Mouse (Mus musculus): ENCODE measurements around the gene G6pc2.
A peak's percentile ranks its signal among the peaks of the same experiment; 100 is the strongest.

The G6pc2 gene

GRCm38 (mm10) chr2:69210773-69211172 is at the start of gene G6pc2:
Gene G6pc2 (plus strand): TSS chr2:69211073.
- no peak for DNase-seq

- DNase-seq: no peak
Measured at GRCm38 (mm10) chr2:69170395-69171077, 40.3 kb upstream of the G6pc2 start.

GRCm38 (mm10) chr2:69175296-69175695 is 35.6 kb upstream of the G6pc2 start:
- DNase-seq: no peak

- DNase-seq: no peak
Measured at GRCm38 (mm10) chr2:69179721-69180120, 31.2 kb upstream of the G6pc2 start.

- DNase-seq: no peak
Measured at GRCm38 (mm10) chr2:69187990-69188389, 22.9 kb upstream of the G6pc2 start.

- DNase-seq: peak; percentile 56
Measured at GRCm38 (mm10) chr2:69188732-69189131, 22.1 kb upstream of the G6pc2 start.

GRCm38 (mm10) chr2:69189222-69189621 is 21.7 kb upstream of the G6pc2 start:
- no peak for DNase-seq

GRCm38 (mm10) chr2:69191059-69191458 is 19.8 kb upstream of the G6pc2 start:
- no peak for DNase-seq

- DNase-seq: no peak
Measured at GRCm38 (mm10) chr2:69193555-69193954, 17.3 kb upstream of the G6pc2 start.

GRCm38 (mm10) chr2:69205185-69205584 is 5.7 kb upstream of the G6pc2 start:
- no peak for DNase-seq

GRCm38 (mm10) chr2:69205791-69206351 is 5.0 kb upstream of the G6pc2 start, which contains the start of gene Spc25:
Gene Spc25 (minus strand): TSS chr2:69206194.
- DNase-seq: peak; percentile 93

- no peak for DNase-seq
Measured at GRCm38 (mm10) chr2:69206523-69206922, 4.3 kb upstream of the G6pc2 start.

- no peak for DNase-seq
Measured at GRCm38 (mm10) chr2:69209684-69210083, 1.2 kb upstream of the G6pc2 start.

- DNase-seq: no peak
Measured at GRCm38 (mm10) chr2:69212652-69213051, 1.8 kb downstream of the G6pc2 start.

- no peak for DNase-seq
Measured at GRCm38 (mm10) chr2:69215242-69215641, 4.4 kb downstream of the G6pc2 start.

GRCm38 (mm10) chr2:69221868-69222416 is 11.1 kb downstream of the G6pc2 start:
- no peak for DNase-seq

- DNase-seq: no peak
Measured at GRCm38 (mm10) chr2:69222815-69223214, 11.9 kb downstream of the G6pc2 start.

GRCm38 (mm10) chr2:69224724-69225123 is 13.9 kb downstream of the G6pc2 start:
- DNase-seq: no peak

GRCm38 (mm10) chr2:69226876-69227275 is 16.0 kb downstream of the G6pc2 start:
- DNase-seq: no peak

- no peak for DNase-seq
Measured at GRCm38 (mm10) chr2:69228635-69229034, 17.8 kb downstream of the G6pc2 start.

- no peak for DNase-seq
Measured at GRCm38 (mm10) chr2:69230137-69230536, 19.3 kb downstream of the G6pc2 start.

GRCm38 (mm10) chr2:69232101-69232500 is 21.2 kb downstream of the G6pc2 start:
- no peak for DNase-seq

- no peak for DNase-seq
Measured at GRCm38 (mm10) chr2:69234976-69235678, 24.3 kb downstream of the G6pc2 start.

- no peak for DNase-seq
Measured at GRCm38 (mm10) chr2:69239315-69239714, 28.4 kb downstream of the G6pc2 start.
